Mouse (Mus musculus): ENCODE data around the gene Col9a2.

Col9a2 gene

GRCm38 (mm10) chr4:121080395-121080794 is 41.2 kb downstream of the Col9a2 start:
- in situ Hi-C loops (cut with MboI, MseI) = no loop called here

DNA sequence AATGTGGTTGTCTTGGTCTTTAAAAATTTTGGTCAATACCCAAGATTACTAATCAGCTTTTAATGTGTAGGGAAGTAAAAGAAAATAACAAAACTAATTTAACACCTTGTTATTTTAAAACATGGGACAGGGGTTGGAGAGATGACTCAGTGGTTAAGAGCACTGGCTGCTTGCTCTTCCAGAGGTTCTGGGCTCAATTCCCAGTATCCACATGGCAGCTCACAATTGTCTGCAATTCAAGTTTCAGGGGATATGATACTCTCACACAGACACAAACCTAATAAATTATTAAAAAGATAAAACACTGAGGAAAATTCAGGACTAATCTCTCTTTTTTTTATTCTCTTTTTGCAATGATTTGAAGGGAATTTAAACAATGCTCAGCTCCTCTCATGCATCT is 45.3 kb downstream of the Col9a2 start:
- in situ Hi-C loops (cut with MboI, MseI) = no loop called here

DNA sequence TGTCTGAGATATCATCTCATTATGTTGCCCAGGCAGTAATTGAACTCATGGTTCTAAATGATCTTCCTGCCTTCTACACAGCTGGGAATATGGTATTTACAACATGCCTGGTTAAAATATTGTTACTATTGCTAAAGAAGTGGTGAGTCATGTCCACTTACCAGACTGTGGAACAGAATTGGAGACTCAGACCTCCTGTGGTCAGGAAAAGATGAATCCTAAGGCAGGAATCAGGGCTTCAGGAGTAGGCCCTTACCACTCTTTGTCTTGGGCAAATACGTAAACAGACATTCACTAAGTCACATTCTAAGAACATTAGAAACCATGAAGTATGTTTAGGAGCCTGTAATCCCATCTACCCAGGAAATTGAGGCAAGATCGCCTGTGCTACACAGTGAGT is 49.5 kb downstream of the Col9a2 start:
- in situ Hi-C loops (cut with MboI, MseI) = no loop called here

DNA sequence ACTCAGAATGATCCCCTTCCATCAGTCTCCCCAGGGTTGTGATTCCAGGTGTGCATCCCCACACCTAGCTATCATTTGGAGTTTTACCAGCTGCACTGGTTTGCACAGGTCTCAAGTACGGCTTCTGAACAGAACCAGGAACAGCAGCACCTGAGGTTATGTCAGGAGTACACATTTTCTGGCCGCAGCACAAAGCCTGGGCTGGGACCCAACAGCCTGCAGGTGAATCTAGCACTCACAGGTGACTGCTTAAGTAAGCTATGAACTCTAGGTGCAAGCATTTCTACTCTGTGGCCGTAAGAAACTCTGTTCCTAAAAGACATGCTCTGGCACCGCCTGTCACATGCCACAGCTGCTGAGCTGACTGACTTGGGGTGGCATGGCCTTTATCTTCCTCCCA is 51.0 kb downstream of the Col9a2 start:
- in situ Hi-C loops (cut with MboI, MseI) = no loop called here

- in situ Hi-C loops (cut with MboI, MseI) = loop anchor here (5.0 kb wide), 2 partner anchors 119 to 1789 kb away; partner anchors contain the start of genes Cap1 and Rlf
Measured at GRCm38 (mm10) chr4:121097650-121098378, 58.6 kb downstream of the Col9a2 start, which contains the start of gene Zmpste24. Zmpste24 (minus strand) TSS chr4:121098241.

DNA sequence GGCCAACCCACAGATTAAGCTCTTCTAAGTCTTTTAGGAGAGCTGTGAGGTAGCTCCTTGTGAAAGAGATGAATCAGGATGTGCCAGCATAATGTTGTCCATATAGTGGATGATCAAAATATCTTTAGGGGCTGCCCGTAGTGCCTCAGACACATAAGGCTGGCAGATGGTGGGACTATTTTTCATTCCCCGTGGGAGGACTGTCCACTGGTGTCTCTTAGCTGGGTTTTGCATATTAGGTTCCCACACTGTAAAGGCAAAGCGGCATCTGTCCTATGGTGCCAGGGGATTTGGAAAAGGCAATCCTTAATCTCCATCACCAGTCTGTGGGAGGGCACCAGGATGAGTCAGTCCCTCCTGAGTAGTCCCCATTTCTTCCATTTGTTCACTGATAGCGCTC is 64.1 kb downstream of the Col9a2 start:
- in situ Hi-C loops (cut with MboI, MseI) = no loop called here
